Mouse (Mus musculus) lung, embryonic 16.5 days (tissue): ENCODE measurements around the gene Cidec. TPM values are rescaled to one million over a fixed set of nuclear protein-coding genes. Genes with fewer than 3 reads are reported as not detected.

Source experiments
- ATAC-seq: fragments of 200-750 bp; cut with Nextera tagmentation; 2 replicates; pipeline ENCODE4 v1.8.0; 2017; ENCODE audit warnings: low read depth, mild to moderate bottlenecking, moderate library complexity
- H3K27ac ChIP-seq: fragments of 300-500 bp; sonication (generic); 2 replicates; pipeline ENCODE4 v1.5.1; 2014; ENCODE audit warnings: mild to moderate bottlenecking, control low read depth, low read length
- H3K27me3 ChIP-seq: fragments of 300-500 bp; sonication (generic); 2 replicates; pipeline ENCODE4 v1.6.1; 2014; ENCODE audit warnings: low read depth, low read length, mixed read lengths; ENCODE audit not compliant: control insufficient read depth, insufficient read depth
- H3K36me3 ChIP-seq: fragments of 300-500 bp; sonication (generic); 2 replicates; pipeline ENCODE4 v1.6.1; 2014; ENCODE audit warnings: low read length; ENCODE audit not compliant: control insufficient read depth, insufficient read depth
- H3K4me1 ChIP-seq: fragments of 300-500 bp; sonication (generic); replicated peaks from 2 replicates; pipeline ENCODE4 v1.6.1; 2014; ENCODE audit warnings: low read length, mixed read lengths; ENCODE audit not compliant: control insufficient read depth, insufficient read depth
- H3K4me2 ChIP-seq: fragments of 300-500 bp; sonication (generic); 2 replicates; pipeline ENCODE4 v1.6.1; 2014; ENCODE audit warnings: low read depth, low read length, control low read depth
- H3K4me3 ChIP-seq: fragments of 300-500 bp; sonication (generic); 2 replicates; pipeline ENCODE4 v1.5.1; 2014; ENCODE audit warnings: mild to moderate bottlenecking, low read length, control low read depth
- H3K9ac ChIP-seq: fragments of 300-500 bp; sonication (generic); 2 replicates; pipeline ENCODE4 v1.6.1; 2014; ENCODE audit warnings: low read length, control low read depth
- H3K9me3 ChIP-seq: fragments of 300-500 bp; sonication (generic); 2 replicates; pipeline ENCODE4 v1.6.1; 2016; ENCODE audit warnings: low read length; ENCODE audit not compliant: control insufficient read depth
- WGBS: fragments of 180-500 bp; shearing (Covaris S2); extraction: QIAGEN DNeasy Blood & Tissue Kit; methylation state at CpG from one replicate; pipeline ENCODE4 v1.1.7; 2014; 5-methylcytosine and 5-hydroxymethylcytosine counted together
- polyA plus RNA-seq: library from polyadenylated mRNA; unstranded; fragments of >200 nt; fragmentation: Nextera tagmentation; extraction: Ambion mirVana; gene quantifications from 2 replicates; pipeline ENCODE4 v1.2.1, GENCODE M21; 2015

Cidec gene
- polyA plus RNA-seq, result 0.49 TPM in 1 of 2 replicates, not detected in the other

- Histone ChIP-seq H3K27ac (no peak within 1 kb of the TSS), H3K4me1 (no peaks in the 10 kb centered on the region), H3K9ac (no peak within 1 kb of the TSS), H3K9me3 (no peaks in the 10 kb centered on the region), H3K27me3 (no peaks in the 10 kb centered on the region), H3K36me3 (no peaks in the 10 kb centered on the region), H3K4me2 (no peak within 1 kb of the TSS), H3K4me3 (no peak within 1 kb of the TSS)
- WGBS, result 75% methylated on average over 9 of the region's 9 CpGs
- no peak for ATAC-seq
These were observed at the start of gene Cidec for GRCm38 (mm10) chr6:113435664-113436205. Cidec (minus strand) TSS chr6:113435760.

DNA sequence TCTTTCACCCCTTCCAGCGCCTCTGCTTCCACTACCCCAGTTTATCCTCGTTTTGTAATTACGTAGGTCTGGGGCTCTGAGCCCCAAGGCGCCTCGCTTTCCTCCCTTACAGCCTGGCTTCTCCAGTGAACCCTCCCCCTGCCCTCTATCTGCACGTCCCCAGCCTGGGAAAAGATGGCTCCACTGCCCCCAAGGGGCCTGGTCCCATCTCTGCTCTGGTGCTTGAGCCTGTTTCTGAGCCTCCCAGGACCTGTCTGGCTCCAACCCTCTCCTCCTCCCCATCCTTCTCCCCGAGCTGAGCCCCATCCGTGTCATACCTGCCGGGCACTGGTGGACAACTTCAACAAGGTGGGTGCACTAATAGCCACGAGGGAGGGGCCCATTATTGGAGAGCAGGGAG lies 48.2 kb upstream of the Cidec start:
- H3K27ac ChIP-seq, result peak overlapping the region; percentile 85
- peaks cover 21% of the 10 kb centered on the region for H3K4me1 ChIP-seq
- peak overlapping the region; percentile 76 for H3K9ac ChIP-seq
- H3K4me3 ChIP-seq, result peak overlapping the region; percentile 62
- no peaks in the 10 kb centered on the region for H3K9me3 ChIP-seq
- H3K36me3 ChIP-seq, result no peaks in the 10 kb centered on the region
- peak; percentile 34 for ATAC-seq
- peak overlapping the region; percentile 90 for H3K4me2 ChIP-seq
- 5% methylated on average over 10 of the region's 10 CpGs for WGBS
- H3K27me3 ChIP-seq, result peaks cover 7% of the 10 kb centered on the region; the same call in 1 of the 2 replicates

DNA sequence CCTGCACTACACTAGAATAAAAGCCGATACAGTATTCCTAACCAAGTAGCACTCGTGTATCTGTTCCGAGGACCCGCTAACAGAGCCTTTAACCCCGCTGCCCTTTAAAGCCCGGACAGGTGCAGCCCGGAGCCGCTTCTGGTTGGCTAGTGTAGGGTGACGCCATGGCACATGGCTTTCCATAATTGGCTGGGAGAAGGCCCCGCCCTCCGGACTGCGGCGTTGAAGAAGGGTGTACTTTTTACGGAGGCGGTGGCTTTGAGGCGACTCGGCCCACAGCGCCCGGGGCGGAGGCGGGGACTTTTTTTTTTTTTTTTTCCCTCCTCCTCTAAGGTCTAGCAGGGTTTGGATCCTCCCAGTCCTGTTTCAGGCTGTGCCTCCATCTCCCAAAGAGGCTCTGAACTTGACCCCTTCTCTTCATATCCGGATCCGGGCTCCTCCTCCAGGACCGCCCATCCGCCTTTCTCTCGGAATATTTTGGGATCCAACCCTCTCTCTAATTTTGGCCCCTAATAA lies 47.6 kb upstream of the Cidec start, which contains the start of gene Creld1:
Creld1 (plus strand) TSS at position 198 of the 516 bp plus-strand sequence.
- peaks cover 7% of the 10 kb centered on the region; the same call in 1 of the 2 replicates for H3K27me3 ChIP-seq
- peak within 1 kb of the TSS; percentile 62 for H3K4me3 ChIP-seq
- peak within 1 kb of the TSS; percentile 85 for H3K27ac ChIP-seq
- H3K4me1 ChIP-seq, result peaks cover 21% of the 10 kb centered on the region
- peak; percentile 95 for ATAC-seq
- peak within 1 kb of the TSS; percentile 76 for H3K9ac ChIP-seq
- peak within 1 kb of the TSS; percentile 90 for H3K4me2 ChIP-seq
- under 1% methylated on average over 26 of the region's 26 CpGs for WGBS
- no peaks in the 10 kb centered on the region for H3K9me3 ChIP-seq
- H3K36me3 ChIP-seq, result no peaks in the 10 kb centered on the region

DNA sequence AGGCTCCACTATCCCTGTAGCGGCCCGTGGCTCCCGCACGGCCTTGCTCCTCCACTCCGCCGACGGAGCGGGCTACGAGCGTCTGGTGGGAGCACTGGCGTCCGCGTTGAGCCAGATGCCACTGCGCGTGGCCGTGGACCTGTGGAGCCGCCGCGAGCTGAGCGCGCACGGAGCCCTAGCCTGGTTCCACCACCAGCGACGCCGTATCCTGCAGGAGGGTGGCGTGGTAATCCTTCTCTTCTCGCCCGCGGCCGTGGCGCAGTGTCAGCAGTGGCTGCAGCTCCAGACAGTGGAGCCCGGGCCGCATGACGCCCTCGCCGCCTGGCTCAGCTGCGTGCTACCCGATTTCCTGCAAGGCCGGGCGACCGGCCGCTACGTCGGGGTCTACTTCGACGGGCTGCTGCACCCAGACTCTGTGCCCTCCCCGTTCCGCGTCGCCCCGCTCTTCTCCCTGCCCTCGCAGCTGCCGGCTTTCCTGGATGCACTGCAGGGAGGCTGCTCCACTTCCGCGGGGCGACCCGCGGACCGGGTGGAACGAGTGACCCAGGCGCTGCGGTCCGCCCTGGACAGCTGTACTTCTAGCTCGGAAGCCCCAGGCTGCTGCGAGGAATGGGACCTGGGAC lies 47.0 kb upstream of the Cidec start:
- H3K27me3 ChIP-seq, result peaks cover 7% of the 10 kb centered on the region; the same call in 1 of the 2 replicates
- H3K4me3 ChIP-seq, result peak overlapping the region; percentile 62
- H3K9ac ChIP-seq, result peak overlapping the region; percentile 67
- H3K36me3 ChIP-seq, result no peaks in the 10 kb centered on the region
- peaks cover 17% of the 10 kb centered on the region for H3K4me1 ChIP-seq
- WGBS, result 2% methylated on average over 56 of the region's 65 CpGs
- peak overlapping the region; percentile 90 for H3K4me2 ChIP-seq
- H3K27ac ChIP-seq, result peak overlapping the region; percentile 84
- peak; percentile 32 for ATAC-seq
- H3K9me3 ChIP-seq, result no peaks in the 10 kb centered on the region

GRCm38 (mm10) chr6:113480555-113481373 lies 45.2 kb upstream of the Cidec start:
- H3K9ac ChIP-seq, result no peak overlapping the region
- no peak overlapping the region for H3K27ac ChIP-seq
- H3K9me3 ChIP-seq, result no peaks in the 10 kb centered on the region
- H3K4me2 ChIP-seq, result no peak overlapping the region
- no peak for ATAC-seq
- no peaks in the 10 kb centered on the region for H3K36me3 ChIP-seq
- H3K4me3 ChIP-seq, result no peak overlapping the region
- 51% methylated on average over 18 of the region's 18 CpGs for WGBS
- H3K4me1 ChIP-seq, result peaks cover 15% of the 10 kb centered on the region
- H3K27me3 ChIP-seq, result peaks cover 7% of the 10 kb centered on the region; the same call in 1 of the 2 replicates

GRCm38 (mm10) chr6:113478906-113479305 lies 43.3 kb upstream of the Cidec start:
- Histone ChIP-seq H3K27ac (no peak overlapping the region), H3K4me3 (no peak overlapping the region), H3K9ac (no peak overlapping the region), H3K27me3 (peaks cover 7% of the 10 kb centered on the region; the same call in 1 of the 2 replicates), H3K9me3 (no peaks in the 10 kb centered on the region), H3K36me3 (no peaks in the 10 kb centered on the region), H3K4me2 (no peak overlapping the region), H3K4me1 (peaks cover 9% of the 10 kb centered on the region; the same call in 1 of the 2 replicates)
- no peak for ATAC-seq
- WGBS, result 70% methylated on average over 10 of the region's 10 CpGs

DNA sequence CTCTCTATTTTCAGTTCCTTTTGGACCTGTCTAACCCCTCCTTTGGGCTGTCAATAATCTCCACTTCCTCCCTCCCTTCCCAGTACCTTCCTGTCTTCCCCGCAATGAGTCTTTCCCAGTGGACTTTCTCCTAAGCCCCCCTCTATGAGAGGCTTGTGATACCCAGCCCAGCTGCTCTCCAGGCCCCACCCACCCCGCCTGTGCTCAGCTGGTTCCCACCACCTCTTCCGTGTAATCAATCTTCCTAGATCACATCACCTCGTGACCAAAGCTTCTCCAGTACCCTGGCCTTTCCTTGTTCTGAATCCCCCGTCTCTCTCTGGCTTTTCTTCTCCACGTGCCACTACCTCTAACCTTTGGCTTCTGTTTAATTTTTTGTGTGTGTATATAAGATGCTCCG lies 41.8 kb upstream of the Cidec start:
- no peak overlapping the region for H3K27ac ChIP-seq
- no peak overlapping the region for H3K4me2 ChIP-seq
- ATAC-seq, result no peak
- peaks cover 2% of the 10 kb centered on the region; the same call in 1 of the 2 replicates for H3K4me1 ChIP-seq
- H3K9ac ChIP-seq, result no peak overlapping the region
- peaks cover 2% of the 10 kb centered on the region; the same call in 1 of the 2 replicates for H3K27me3 ChIP-seq
- H3K9me3 ChIP-seq, result no peaks in the 10 kb centered on the region
- WGBS, result 27% methylated on average over 7 of the region's 7 CpGs
- no peak overlapping the region for H3K4me3 ChIP-seq
- H3K36me3 ChIP-seq, result no peaks in the 10 kb centered on the region

GRCm38 (mm10) chr6:113473715-113474114 lies 38.2 kb upstream of the Cidec start:
- 84% methylated on average over 6 of the region's 6 CpGs for WGBS
- no peak for ATAC-seq
- Histone ChIP-seq H3K4me3 (no peak overlapping the region), H3K9me3 (no peaks in the 10 kb centered on the region), H3K4me1 (peaks cover 21% of the 10 kb centered on the region), H3K4me2 (no peak overlapping the region), H3K27ac (no peak overlapping the region), H3K36me3 (no peaks in the 10 kb centered on the region), H3K27me3 (no peaks in the 10 kb centered on the region; the same call in 1 of the 2 replicates), H3K9ac (no peak overlapping the region)

GRCm38 (mm10) chr6:113473246-113473645 lies 37.7 kb upstream of the Cidec start:
- no peaks in the 10 kb centered on the region; the same call in 1 of the 2 replicates for H3K27me3 ChIP-seq
- H3K36me3 ChIP-seq, result no peaks in the 10 kb centered on the region
- ATAC-seq, result no peak
- WGBS, result 58% methylated on average over 2 of the region's 2 CpGs
- no peak overlapping the region for H3K27ac ChIP-seq
- peaks cover 21% of the 10 kb centered on the region for H3K4me1 ChIP-seq
- H3K9ac ChIP-seq, result no peak overlapping the region
- H3K4me3 ChIP-seq, result no peak overlapping the region
- no peak overlapping the region for H3K4me2 ChIP-seq
- no peaks in the 10 kb centered on the region for H3K9me3 ChIP-seq
